Mouse (Mus musculus): Measurements from ENCODE around the gene Itga2b. TPM values are rescaled to one million over a fixed set of nuclear protein-coding genes. Genes with fewer than 3 reads are reported as not detected.
"Not testable (repeated sequence)": the region's sequence is repeated elsewhere in the genome, so short reads cannot be mapped to it uniquely, and the experiment has no call there.

Itga2b gene
- total and polyA plus RNA-seq, 2 experiments from 2014 or later = 4.8 to 5.4 TPM

GRCm38 (mm10) chr11:102417160-102417559 is 52.8 kb downstream of the Itga2b start:
- no peak overlapping the region for H3K9ac ChIP-seq (replicated peaks; ENCODE audit: low read depth, low read length)
- H3K27ac ChIP-seq (ENCODE audit: low read depth) = no peak overlapping the region
- no peaks in the 10 kb centered on the region for H3K36me3 ChIP-seq (replicated peaks; ENCODE audit: control insufficient read depth, insufficient read depth, low read length)
- H3K4me1 ChIP-seq (ENCODE audit: control insufficient read depth, insufficient read depth) = no peaks in the 10 kb centered on the region
- DNase-seq (ENCODE audit: low spot score) (no peak), ATAC-seq (ENCODE audit: insufficient read depth, low read depth) (no peak)
- TF ChIP-seq CTCF (IDR thresholded peaks at IDR 0.05; ENCODE audit: low read depth) (no peak), EP300 (IDR thresholded peaks at IDR 0.05; ENCODE audit: low read depth) (no peak)
- H3K4me2 ChIP-seq (ENCODE audit: low read depth, low read length) = no peak overlapping the region
- WGBS = 77% methylated on average over 1 of the region's 1 CpGs
- peaks cover 3% of the 10 kb centered on the region; the same call in 1 of the 2 replicates for H3K9me3 ChIP-seq (replicated peaks; ENCODE audit: control insufficient read depth, low read length)
- H3K4me3 ChIP-seq (ENCODE audit: low read depth, low read length) = no peak overlapping the region
- H3K27me3 ChIP-seq (ENCODE audit: control insufficient read depth, insufficient read depth, low read length) = no peaks in the 10 kb centered on the region

- TF ChIP-seq CTCF (IDR thresholded peaks at IDR 0.05; ENCODE audit: low read depth) (no peak), EP300 (IDR thresholded peaks at IDR 0.05; ENCODE audit: low read depth) (no peak)
- WGBS = 62% methylated on average over 10 of the region's 10 CpGs
- ATAC-seq (ENCODE audit: insufficient read depth, low read depth) (no peak), DNase-seq (ENCODE audit: low spot score) (no peak)
- Histone ChIP-seq H3K4me2 (ENCODE audit: low read depth, low read length) (no peak overlapping the region), H3K9me3 (replicated peaks; ENCODE audit: control insufficient read depth, low read length) (0 out of 2 replicates have a peak, but pooled peaks cover 3% of the 10 kb centered on the region), H3K4me1 (ENCODE audit: control insufficient read depth, insufficient read depth) (0 out of 2 replicates have a peak, but pooled peaks cover 3% of the 10 kb centered on the region), H3K27ac (ENCODE audit: low read depth) (no peak overlapping the region), H3K36me3 (replicated peaks; ENCODE audit: control insufficient read depth, insufficient read depth, low read length) (no peaks in the 10 kb centered on the region), H3K27me3 (ENCODE audit: control insufficient read depth, insufficient read depth, low read length) (no peaks in the 10 kb centered on the region), H3K9ac (replicated peaks; ENCODE audit: low read depth, low read length) (no peak overlapping the region), H3K4me3 (ENCODE audit: low read depth, low read length) (no peak overlapping the region)
Measured at GRCm38 (mm10) chr11:102415034-102415802, 54.7 kb downstream of the Itga2b start.

DNA sequence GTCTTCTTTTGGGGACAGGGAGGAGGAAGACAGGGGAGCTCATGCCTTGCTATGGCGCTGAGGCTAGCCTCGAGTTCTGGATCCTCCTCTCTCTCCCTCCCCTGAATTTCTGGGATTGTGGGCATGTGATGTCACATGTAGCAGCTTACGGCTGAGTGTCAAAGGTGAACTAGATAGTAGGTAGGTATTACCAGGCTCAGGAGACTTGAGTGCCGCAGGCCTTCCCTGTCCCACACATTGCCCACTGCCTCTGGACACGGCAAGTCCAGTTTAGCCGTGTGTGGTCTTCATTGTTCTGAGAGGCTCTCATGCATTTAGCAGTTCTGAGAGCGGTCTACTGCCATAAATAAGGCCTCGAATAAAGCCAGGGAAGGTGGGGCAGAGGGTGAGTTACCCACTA is 56.9 kb downstream of the Itga2b start:
- 0 out of 2 replicates have a peak, but pooled peaks cover 3% of the 10 kb centered on the region for H3K4me1 ChIP-seq (ENCODE audit: control insufficient read depth, insufficient read depth)
- no peaks in the 10 kb centered on the region for H3K36me3 ChIP-seq (replicated peaks; ENCODE audit: control insufficient read depth, insufficient read depth, low read length)
- ATAC-seq (ENCODE audit: insufficient read depth, low read depth) (no peak), DNase-seq (ENCODE audit: low spot score) (no peak)
- H3K9ac ChIP-seq (replicated peaks; ENCODE audit: low read depth, low read length) = no peak overlapping the region
- no peaks in the 10 kb centered on the region for H3K27me3 ChIP-seq (ENCODE audit: control insufficient read depth, insufficient read depth, low read length)
- H3K27ac ChIP-seq (ENCODE audit: low read depth) = no peak overlapping the region
- no peaks in the 10 kb centered on the region for H3K9me3 ChIP-seq (replicated peaks; ENCODE audit: control insufficient read depth, low read length)
- H3K4me3 ChIP-seq (ENCODE audit: low read depth, low read length) = no peak overlapping the region
- no peak overlapping the region for H3K4me2 ChIP-seq (ENCODE audit: low read depth, low read length)
- no peak for TF ChIP-seq EP300 (IDR thresholded peaks at IDR 0.05; ENCODE audit: low read depth)
- no peak for TF ChIP-seq CTCF (IDR thresholded peaks at IDR 0.05; ENCODE audit: low read depth)
- WGBS = 73% methylated on average over 8 of the region's 8 CpGs

- Histone ChIP-seq H3K4me3 (ENCODE audit: low read depth, low read length) (no peak overlapping the region), H3K9me3 (replicated peaks; ENCODE audit: control insufficient read depth, low read length) (no peaks in the 10 kb centered on the region), H3K9ac (replicated peaks; ENCODE audit: low read depth, low read length) (peak overlapping the region; percentile 21; the same call in 1 of the 2 replicates), H3K36me3 (replicated peaks; ENCODE audit: control insufficient read depth, insufficient read depth, low read length) (no peaks in the 10 kb centered on the region), H3K4me1 (ENCODE audit: control insufficient read depth, insufficient read depth) (0 out of 2 replicates have a peak, but pooled peaks cover 3% of the 10 kb centered on the region), H3K27ac (ENCODE audit: low read depth) (peak overlapping the region; percentile 7; the same call in 1 of the 2 replicates), H3K4me2 (ENCODE audit: low read depth, low read length) (no peak overlapping the region), H3K27me3 (ENCODE audit: control insufficient read depth, insufficient read depth, low read length) (no peaks in the 10 kb centered on the region)
- TF ChIP-seq EP300 (IDR thresholded peaks at IDR 0.05; ENCODE audit: low read depth) = peak; percentile 42; the same call in 1 of the 2 replicates
- TF ChIP-seq CTCF (IDR thresholded peaks at IDR 0.05; ENCODE audit: low read depth) = peak; percentile 88
- peak; percentile 93 for DNase-seq (ENCODE audit: low spot score)
- peak; percentile 10; the same call in 1 of the 2 replicates for ATAC-seq (ENCODE audit: insufficient read depth, low read depth)
- WGBS = 6% methylated on average over 11 of the region's 11 CpGs
Measured at GRCm38 (mm10) chr11:102411704-102412103, 58.2 kb downstream of the Itga2b start.

- Histone ChIP-seq H3K27ac (ENCODE audit: low read depth) (peak overlapping the region; percentile 7; the same call in 1 of the 2 replicates), H3K4me3 (ENCODE audit: low read depth, low read length) (no peak overlapping the region), H3K4me2 (ENCODE audit: low read depth, low read length) (no peak overlapping the region), H3K9ac (replicated peaks; ENCODE audit: low read depth, low read length) (0 out of 2 replicates have a peak overlapping the region, but pooled peaks have one; percentile 21), H3K27me3 (ENCODE audit: control insufficient read depth, insufficient read depth, low read length) (no peaks in the 10 kb centered on the region), H3K4me1 (ENCODE audit: control insufficient read depth, insufficient read depth) (peaks cover 9% of the 10 kb centered on the region), H3K9me3 (replicated peaks; ENCODE audit: control insufficient read depth, low read length) (no peaks in the 10 kb centered on the region), H3K36me3 (replicated peaks; ENCODE audit: control insufficient read depth, insufficient read depth, low read length) (no peaks in the 10 kb centered on the region)
- ATAC-seq (ENCODE audit: insufficient read depth, low read depth) (no peak), DNase-seq (ENCODE audit: low spot score) (no peak)
- TF ChIP-seq CTCF (IDR thresholded peaks at IDR 0.05; ENCODE audit: low read depth) (no peak), EP300 (IDR thresholded peaks at IDR 0.05; ENCODE audit: low read depth) (no peak)
- WGBS = 61% methylated on average over 3 of the region's 3 CpGs
Measured at GRCm38 (mm10) chr11:102411061-102411460, 58.9 kb downstream of the Itga2b start.

DNA sequence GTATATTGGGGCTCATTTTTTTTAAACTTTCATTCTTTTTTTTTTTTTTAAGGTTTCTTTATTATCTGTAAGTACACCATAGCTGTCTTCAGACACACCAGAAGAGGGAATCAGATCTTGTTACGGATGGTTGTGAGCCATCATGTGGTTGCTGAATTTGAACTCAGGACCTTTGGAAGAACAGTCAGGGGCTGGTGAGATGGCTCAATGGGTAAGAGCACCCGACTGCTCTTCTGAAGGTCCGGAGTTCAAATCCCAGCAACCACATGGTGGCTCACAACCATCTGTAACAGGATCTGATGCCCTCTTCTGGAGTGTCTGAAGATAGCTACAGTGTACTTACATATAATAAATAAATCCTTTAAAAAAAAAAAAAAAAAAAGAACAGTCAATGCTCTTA is 59.6 kb downstream of the Itga2b start:
- peaks cover 15% of the 10 kb centered on the region for H3K4me1 ChIP-seq (ENCODE audit: control insufficient read depth, insufficient read depth)
- H3K27me3 ChIP-seq (ENCODE audit: control insufficient read depth, insufficient read depth, low read length); H3K9me3 ChIP-seq (replicated peaks; ENCODE audit: control insufficient read depth, low read length); H3K9ac ChIP-seq (replicated peaks; ENCODE audit: low read depth, low read length); H3K4me2 ChIP-seq (ENCODE audit: low read depth, low read length); H3K4me3 ChIP-seq (ENCODE audit: low read depth, low read length); ATAC-seq (ENCODE audit: insufficient read depth, low read depth); DNase-seq (ENCODE audit: low spot score); H3K27ac ChIP-seq (ENCODE audit: low read depth); H3K36me3 ChIP-seq (replicated peaks; ENCODE audit: control insufficient read depth, insufficient read depth, low read length): not testable (repeated sequence)
- WGBS = 96% methylated on average over 3 of the region's 3 CpGs

Measured in heart, postnatal 0 days (tissue).